Mouse (Mus musculus) megakaryocyte-erythroid progenitor cell, adult 5-6 weeks (primary cell): ENCODE data around the gene Epb41l1. TPM values are rescaled to one million over a fixed set of nuclear protein-coding genes. Genes with fewer than 3 reads are reported as not detected.

ENCODE experiments used
- ATAC-seq: replicated peaks from 2 replicates; pipeline ENCODE4 v1.8.0; 2016; ENCODE audit warnings: mild to moderate bottlenecking, inconsistent platforms; ENCODE audit not compliant: severe bottlenecking, poor library complexity, low FRiP score, low TSS enrichment
- total RNA-seq, 2 experiments: library from RNA; stranded (forward) in 1 of 2; stranded (reverse) in 1 of 2; fragments of 200-1000, 215-1000 nt in 1 of 2; fragments of >200 nt in 1 of 2; fragmentation: Nextera tagmentation in 1 of 2; gene quantifications; 2 replicates each; pipeline ENCODE4 v1.2.3; 2014 to 2017

Epb41l1 gene
- total RNA-seq, 2 experiments from 2014 or later: not detected

DNA sequence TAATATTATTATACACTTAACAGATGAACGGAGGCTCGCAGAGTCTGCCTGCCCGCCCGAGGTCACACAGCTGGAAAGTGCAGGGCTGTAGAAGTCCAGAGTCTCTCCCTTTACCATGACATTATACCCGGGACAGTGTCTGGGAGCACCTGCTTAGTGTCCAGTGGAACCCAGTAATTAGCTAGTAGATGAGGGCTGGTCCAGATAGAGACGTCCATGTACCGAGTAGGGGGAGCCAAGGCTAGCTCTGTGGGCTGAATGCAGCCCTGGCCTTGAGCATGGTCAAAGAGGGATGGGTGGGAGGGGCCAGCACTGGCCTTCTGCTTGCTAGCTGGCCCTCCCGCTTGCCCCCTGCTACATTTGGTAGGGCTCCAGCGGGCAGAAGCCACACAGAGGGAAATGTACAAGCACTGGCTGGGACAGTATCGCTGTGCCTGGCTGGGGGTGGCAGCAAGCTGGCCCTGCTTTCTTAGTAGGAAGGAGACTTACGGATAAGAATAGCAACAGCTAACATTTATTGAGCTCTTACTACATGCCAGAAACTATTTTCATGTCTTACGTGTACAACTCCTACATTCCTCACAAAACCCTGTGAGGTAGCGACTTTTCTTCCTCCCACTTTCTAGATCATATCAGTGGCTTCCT, 57.5 kb downstream of the Epb41l1 start:
- no peak for ATAC-seq

DNA sequence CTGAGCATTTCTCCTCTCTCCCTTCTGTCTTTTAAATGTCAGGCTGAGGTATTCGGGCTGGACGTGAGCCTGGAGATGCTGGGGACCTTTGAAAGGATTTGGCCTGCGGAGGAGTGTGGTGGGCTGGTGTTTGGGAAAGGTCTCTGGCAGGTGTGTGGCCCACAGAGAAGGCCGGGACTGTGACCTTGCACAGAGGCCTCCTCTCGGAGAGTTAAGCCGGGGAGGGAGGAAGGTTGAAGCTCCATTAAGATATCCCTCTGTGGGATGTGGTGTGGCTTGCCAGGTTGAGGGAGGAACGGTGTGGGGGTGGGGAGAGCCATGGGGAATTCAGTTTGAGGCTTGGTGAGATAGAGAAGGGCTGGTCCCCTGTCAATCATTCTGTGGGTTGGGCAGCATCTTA, 59.1 kb downstream of the Epb41l1 start:
- ATAC-seq: no peak

DNA sequence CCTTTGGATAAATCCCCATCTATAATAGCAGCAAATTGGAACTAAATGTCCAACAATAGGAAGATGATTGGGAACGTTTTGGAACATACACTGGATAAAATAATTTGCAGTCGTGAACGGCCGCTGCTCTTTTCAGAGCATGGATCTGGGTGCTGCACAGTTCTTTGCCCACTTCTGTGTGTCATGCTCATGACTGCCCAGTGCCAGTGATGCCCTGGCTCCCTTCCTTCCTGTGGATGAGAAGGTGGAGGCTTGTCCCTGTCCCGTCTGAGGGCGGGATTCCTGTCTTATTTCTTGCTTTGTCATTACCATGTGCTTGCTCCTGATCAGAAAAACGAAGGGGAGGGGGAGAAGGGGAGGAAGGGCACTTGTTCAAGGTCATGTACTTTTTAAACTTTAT, 59.6 kb downstream of the Epb41l1 start:
- no peak for ATAC-seq

DNA sequence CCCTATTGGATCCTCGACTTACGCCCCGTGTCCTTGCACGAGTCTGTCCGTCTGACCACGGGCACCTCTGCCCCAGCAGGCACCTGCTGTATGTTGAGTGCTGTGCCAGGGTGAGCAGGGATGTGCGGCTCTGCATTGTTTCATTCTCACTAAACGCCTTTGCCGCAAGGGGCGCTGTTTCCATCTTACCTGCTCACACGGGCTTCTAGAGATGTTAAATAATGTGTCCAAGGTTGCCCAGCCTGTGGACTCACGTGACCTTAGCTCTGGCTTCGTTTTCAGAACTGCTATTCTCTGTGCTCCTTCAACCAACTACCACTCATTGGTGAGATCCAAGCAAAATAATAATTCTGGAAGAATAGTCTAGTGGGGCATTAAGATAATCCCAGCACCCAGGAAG, 61.6 kb downstream of the Epb41l1 start:
- peak; percentile 81 for ATAC-seq

DNA sequence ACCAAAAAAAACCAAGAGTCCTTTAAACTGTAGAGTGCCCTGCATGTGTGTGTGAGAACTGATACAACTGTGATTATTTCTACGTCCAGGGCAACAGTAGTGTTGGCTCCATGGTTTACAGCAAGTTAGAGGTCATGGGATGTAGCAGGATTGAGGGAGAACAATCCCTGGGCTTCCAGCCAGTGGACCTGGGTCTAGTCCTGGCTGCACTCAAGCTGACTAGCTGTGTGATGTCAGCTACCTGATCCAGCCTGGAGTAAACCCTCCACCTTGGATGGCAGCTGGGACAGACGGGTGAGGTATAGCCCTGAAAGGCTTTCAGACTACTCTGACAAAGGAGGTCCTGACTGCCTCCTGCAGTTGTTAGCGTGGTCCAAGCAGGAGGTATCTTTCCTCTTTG, 62.1 kb downstream of the Epb41l1 start:
- no peak for ATAC-seq

DNA sequence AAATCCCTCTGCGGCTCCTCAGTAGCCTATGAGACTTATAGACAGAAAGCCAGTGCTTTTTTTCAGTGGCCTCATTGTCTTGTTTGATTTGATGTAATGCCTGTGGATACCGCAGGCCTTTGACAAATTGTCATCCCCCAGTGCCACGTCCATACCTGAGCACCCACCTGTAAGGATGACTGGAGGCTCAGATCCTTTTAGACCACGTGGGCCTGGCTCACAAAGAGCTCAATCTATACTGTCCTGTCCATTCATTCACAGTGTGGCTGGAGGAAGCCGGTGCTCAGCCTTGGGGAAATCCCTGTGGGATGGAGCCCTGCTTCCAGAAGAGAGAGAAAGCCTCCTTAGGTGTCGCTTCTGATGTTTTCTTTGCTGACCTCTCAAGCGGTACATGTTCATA, 62.5 kb downstream of the Epb41l1 start:
- ATAC-seq: no peak

DNA sequence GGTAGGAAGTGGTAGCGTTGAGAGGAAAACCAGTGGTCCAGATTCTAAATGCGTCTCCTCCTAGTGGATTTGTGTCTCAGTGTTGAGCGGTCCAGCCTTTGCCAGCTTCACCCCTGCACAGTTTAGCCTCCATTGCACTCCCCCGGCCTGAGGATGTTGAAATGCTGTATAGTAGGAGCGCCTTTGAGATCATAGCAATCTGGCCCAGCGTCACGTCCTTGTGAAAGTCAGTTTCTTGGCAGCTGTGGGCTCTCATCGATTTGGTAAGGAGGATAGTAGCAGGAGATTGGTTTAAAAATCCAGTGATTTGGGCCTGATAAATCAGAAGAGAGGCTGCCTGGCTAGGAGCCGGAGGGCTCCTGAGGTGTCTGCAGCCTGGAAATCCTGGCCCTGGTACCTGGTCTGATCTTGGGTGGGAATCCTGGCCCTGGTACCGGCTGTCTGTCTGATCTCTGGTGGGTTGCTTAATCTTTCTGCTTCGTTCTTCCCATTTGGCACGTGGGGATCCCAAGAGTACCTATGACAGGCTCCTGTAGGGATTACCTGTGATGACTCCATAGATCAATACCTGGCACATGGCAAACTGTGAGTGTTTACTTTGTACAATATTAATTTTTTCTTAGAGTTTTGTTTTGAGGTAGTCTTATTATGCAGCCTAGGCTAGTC, 65.5 kb downstream of the Epb41l1 start:
- ATAC-seq: no peak

DNA sequence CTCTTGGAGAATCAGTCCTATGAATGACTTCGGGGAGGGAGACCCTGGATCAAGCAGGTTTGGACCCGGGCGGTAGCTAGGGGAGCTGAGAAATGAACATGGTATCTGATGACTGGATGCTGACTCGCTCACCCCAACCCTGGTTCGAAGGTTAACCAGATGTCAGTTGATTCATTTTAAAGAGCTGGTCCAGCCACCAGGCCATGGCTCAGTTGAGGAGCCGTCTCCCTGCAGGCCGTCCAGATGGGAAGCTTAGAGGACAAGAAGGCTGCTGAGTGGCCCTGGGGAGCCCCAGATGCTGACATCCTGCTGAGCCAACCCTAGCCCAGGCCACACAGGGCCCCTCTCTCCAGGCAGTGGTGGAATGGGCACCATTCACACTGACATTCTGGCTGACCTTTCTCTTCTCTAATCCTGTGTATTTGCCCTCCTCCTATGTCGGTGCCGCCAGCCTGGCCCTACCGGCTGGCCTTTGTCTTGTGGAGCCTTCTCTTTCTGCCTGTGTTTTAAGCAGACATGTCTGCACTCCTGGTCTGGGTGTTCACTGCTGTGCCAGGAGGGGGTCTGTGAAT, 67.0 kb downstream of the Epb41l1 start:
- no peak for ATAC-seq

DNA sequence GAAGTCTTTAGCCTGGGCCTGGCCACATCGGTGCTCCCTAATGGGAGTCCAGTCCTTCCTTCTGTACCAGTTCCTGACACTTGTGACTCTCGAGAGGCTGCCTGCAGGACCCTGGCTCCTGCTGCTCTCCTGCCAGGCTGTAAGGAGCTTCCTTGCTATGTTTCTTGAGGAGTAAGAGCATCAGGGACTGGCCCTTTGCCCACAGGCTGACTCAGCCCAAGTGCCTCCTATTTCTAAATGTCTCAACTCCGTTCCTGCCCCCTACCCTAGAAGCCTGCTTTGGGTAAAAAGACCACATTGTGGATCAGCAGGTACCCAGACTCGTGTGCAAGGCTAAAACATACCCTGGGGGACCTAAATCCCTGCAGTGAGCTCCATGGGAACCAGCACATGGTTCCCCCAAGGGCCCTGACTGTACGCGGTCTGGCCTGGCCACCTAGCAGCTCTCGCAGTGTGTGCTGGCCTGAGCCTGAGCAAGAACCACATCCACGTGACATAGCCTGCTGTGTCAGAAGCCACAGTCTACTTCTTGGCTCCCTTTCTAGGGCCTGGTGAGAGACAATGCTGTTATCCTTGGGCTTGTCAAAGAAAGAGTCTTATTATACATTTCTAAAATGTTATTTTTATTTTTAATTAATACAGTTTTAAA, 67.6 kb downstream of the Epb41l1 start:
- ATAC-seq: no peak

DNA sequence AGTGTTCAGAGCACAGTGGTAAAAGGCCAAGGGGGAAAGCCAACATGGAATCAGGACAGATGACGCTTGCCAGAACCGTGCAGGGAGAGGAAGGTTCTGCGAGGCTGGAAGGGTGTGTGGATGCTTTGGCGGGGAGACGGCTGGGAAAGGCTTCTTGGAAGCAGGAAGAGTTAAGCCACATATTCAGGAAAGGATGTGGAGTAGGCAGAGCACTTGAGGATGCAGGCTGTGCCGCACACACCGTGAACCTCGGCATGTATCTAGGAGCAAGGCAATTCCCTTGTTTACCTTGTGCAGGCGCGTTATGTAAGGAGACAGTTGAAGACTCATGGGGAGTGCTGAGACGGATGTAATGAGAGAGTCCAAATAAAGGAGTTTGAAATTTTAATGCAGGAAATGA, 69.5 kb downstream of the Epb41l1 start:
- no peak for ATAC-seq

DNA sequence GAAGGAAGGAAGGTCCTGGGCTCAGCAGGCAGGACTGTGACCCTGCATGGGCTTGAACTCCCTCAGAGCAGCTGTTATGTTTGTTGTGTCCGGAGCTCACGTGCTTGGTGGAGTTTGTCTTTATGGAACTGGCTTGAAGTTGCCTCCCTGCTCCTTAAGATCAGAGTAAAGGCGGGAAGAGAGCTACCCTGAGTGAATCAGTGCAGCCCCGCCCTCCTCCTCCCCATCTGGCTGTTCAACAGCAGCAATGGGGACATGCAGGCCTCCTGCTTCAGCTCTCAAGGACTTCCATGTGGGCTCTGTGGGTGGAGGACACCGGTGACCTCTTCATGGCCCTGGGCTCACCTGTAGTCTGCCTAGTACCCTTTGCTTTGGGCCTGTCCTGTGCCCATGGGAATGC, 71.1 kb downstream of the Epb41l1 start:
- no peak for ATAC-seq

DNA sequence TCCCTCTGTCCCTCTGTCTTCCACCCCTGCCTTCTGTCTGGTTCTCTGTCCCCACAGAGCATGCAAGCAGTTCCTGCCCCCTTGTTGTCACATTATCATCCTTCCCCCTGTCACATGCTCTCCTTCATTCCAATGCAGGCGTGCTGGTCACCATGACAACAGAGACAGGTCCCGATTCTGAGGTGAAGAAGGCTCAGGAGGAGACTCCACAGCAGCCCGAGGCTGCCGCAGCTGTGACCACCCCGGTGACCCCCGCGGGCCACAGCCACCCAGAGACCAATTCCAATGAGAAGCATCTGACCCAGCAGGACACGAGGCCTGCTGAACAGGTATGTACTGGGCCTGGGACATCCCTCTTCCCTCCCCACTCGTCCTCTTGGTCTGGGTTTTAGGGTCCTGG, 73.1 kb downstream of the Epb41l1 start:
- no peak for ATAC-seq

DNA sequence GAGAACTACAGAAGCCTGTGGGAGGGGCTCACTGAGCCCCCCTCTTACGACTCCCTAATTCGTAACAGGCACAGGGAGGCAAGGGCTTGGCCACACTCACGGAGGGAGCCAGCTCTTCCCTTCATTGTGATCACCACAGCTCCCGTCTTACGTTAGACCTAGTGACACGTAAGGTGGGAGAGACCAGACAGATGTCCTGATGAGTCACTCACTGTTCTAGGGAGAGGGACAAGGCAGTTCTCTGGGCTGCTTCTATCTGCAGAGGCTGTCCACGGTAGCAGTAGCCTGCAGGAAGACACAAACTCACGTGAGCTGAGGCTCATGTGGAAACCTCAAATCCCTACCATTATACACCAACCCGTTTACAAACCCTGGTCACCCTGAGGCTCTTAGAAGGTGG, 73.8 kb downstream of the Epb41l1 start:
- ATAC-seq: peak; percentile 25

DNA sequence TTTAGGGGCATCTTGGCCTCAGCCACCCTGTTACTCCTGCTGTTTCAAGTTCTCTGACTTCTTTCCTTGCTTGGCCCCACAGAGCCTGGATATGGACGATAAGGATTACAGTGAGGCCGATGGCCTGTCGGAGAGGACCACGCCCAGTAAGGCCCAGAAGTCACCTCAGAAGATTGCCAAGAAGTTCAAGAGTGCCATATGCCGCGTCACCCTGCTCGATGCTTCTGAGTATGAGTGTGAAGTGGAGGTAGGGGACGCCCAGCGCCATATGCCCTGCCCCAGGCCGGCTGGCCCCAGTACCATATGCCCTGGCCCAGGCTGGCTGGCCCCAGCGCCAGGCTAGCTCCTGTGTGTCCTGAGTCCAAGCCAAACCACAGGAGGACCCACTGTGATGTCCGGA, 74.2 kb downstream of the Epb41l1 start:
- ATAC-seq: peak; percentile 84

DNA sequence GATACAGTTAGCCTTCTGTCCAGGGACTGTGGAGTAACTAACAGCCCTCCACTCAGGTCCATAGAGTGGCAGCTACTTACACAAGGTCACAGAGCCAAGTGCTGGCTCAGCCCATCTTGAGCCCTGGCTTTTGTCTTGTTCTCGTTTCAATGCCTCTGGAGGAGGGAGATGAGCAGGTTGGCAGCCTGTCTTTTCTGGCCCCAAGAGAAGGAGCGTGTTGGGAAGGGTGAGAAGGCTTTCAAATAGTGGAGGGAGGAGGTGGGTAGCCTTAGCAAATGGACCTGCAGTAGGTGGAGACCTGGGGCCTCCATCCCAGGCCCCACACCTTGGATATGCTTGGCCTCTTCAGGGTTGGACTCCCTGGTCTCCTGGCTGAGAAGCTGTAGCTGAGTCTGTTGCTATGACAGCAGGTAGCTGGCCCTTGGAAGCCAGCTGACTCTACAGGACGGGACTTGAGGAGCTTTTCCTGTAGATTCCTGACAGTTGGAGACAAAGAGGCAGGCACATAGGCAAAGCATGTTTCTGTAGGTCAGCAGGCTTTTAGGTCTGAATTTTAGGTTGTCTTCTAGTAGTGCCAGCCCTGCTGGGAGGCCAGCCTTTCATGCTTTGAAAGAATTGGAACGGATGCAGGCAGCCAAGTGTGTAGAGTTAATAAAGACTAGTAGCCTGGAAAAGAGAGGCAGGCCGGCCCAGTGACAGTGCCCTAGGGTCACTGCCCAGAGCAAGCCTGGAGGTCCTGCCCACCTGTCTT, 76.3 kb downstream of the Epb41l1 start:
- no peak for ATAC-seq

DNA sequence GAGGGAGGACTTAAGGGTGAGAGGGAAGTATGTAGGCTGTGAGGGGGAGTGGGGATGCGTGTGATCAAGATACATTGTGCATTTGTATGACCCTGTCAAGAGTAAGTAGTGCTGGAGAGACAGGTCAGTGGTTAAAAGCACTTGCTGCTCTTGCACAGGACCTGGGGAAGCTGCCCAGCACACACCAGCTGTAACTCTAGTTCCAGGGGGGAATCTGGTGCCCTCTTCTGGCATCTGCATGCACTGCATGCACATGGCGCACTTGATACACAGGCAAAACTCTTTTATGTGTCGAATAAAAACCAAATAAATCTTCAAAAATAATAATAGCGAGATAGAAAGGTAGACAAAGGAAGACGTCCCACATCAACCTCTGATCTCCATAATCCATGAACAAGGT, 77.2 kb downstream of the Epb41l1 start:
- 0 out of 2 replicates have a peak, but pooled peaks have one; percentile 31 for ATAC-seq

DNA sequence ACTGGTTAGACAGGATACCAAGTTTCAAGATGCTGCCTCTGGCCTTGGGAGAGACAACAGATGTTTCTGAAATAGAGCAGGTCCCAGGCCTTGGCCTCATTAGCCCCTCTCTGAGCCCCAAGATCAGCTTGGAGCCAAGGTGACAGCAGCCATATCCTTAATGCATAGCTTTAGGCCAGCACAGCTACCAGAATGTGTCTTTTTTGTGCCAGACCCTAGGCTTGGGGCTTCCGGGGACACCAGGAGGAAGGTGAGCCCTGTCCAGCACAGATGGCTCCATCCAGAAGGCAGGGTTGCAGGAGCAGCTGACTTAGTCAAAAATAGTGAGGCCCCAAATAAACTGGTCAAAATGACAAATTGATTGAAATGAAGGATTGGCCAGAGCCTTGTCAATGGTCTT, 80.3 kb downstream of the Epb41l1 start:
- no peak for ATAC-seq

DNA sequence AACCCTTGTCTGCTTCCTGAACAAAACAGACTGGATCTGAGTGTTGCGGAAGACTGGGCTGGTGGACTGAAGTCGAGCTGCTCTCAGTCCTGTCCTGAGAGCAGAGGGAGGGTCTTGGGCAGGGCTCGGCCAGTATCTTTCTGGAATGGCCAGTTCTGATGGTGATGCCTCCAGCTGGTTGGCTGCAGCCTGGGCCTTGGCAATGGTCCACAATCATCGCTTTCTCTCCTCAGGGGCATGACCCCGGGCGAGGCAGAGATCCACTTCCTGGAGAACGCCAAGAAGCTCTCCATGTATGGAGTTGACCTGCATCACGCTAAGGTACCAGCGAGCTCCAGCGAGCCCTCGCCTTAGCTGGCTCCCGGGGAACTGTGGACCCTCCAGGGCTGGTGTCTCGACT, 84.8 kb downstream of the Epb41l1 start:
- no peak for ATAC-seq

DNA sequence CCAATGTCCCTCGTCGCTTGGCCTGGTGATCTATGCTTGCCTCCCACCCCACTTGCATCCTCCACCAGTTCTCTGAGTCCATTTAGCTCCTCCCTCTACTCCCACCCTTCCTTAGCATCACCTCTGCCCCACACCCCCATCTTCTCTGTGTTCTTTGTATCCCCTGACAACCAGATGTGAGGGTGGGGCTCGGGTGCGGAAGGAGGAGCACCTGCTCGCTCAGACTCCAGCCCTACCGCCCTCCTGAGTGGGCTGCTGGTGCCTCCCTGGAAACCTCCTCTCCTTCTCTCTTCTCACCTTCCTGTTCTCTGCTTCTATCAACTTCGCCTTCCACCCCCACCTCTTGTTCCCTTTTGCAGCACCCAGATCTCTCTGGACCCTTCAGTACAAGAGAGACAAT, 91.3 kb downstream of the Epb41l1 start:
- no peak for ATAC-seq

DNA sequence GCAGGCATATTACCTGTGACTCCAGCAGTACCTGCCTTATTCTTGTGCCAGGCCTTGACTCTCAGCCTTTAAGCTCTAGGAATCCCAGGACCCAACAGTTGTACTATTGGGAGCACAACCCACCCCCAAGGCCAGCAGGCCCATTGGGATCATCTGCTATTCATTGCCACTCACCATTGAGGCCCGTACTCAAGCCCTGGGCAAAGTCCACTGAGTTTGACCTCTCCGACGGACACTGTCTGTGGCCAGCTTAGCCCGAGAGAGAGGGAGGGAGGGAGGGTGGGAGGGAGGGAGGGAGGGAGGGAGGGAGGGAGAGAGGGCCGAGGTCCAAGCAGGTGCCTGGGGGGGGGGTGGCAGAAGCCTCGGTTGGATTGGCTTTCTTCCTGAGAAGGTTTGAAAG, 91.9 kb downstream of the Epb41l1 start:
- ATAC-seq: no peak
